Mouse (Mus musculus): ENCODE measurements around the gene Arhgap40. TPM values are rescaled to one million over a fixed set of nuclear protein-coding genes. Genes with fewer than 3 reads are reported as not detected.

Arhgap40 gene
- total and polyA plus RNA-seq, 3 experiments, result not detected

GRCm38 (mm10) chr2:158545266-158545665 is 32.7 kb downstream of the Arhgap40 start:
- Histone ChIP-seq H3K4me2 (ENCODE audit: insufficient read depth, low read depth, poor library complexity, severe bottlenecking) (no peak overlapping the region), H3K36me3 (replicated peaks in 1 of 2; ENCODE audit: control insufficient read depth in 1 of 2, insufficient read depth in 1 of 2, low read length in 1 of 2) (no peaks in the 10 kb centered on the region), H3K4me3 (replicated peaks in 1 of 3; ENCODE audit: low read depth in 2 of 3, low read length in 2 of 3, poor library complexity in 1 of 3) (no peak overlapping the region), H3K4me1 (ENCODE audit: control insufficient read depth in 1 of 2, insufficient read depth in 2 of 2) (peaks cover 6 to 19% of the 10 kb centered on the region in 2 experiments; a peak in 2 of 4 replicates), H3K27me3 (replicated peaks) (peaks cover 31% of the 10 kb centered on the region), H3K27ac (ENCODE audit: insufficient read depth, low read depth) (no peak overlapping the region), H3K9ac (ENCODE audit: insufficient read depth, low read depth) (no peak overlapping the region), H3K79me2 (replicated peaks; ENCODE audit: control insufficient read depth, extremely low read depth, insufficient read depth, poor library complexity, severe bottlenecking) (no peaks in the 10 kb centered on the region), H3K9me3 (replicated peaks; ENCODE audit: low read length) (peaks cover 3% of the 10 kb centered on the region)
- dilution Hi-C loops (cut with MboI; ENCODE audit: extremely low pct_ligation_motif_present, extremely low pct_unique_long_range_greater_than_20kb, low sequenced_read_pairs) (no loop called here), in situ Hi-C loops (cut with MboI; ENCODE audit: low pct_ligation_motif_present, low pct_unique_long_range_greater_than_20kb, low sequenced_read_pairs) (loop anchor here (5.0 kb wide), 2 partner anchors 82 to 202 kb away; no protein-coding TSS in a partner anchor)
- TF ChIP-seq ZMIZ1 (IDR thresholded peaks at IDR 0.05; ENCODE audit: low read depth, low read length) (no peak), RAD21 (IDR thresholded peaks at IDR 0.05; ENCODE audit: low read depth, low read length) (no peak), NRF1 (IDR thresholded peaks at IDR 0.05; ENCODE audit: low read depth, low read length) (no peak), POLR2A (IDR thresholded peaks at IDR 0.05; ENCODE audit: low read depth, low read length) (no peak), CHD2 (IDR thresholded peaks at IDR 0.05; ENCODE audit: low read length) (no peak), PAX5 (IDR thresholded peaks at IDR 0.05; ENCODE audit: low read length) (no peak), JUN (IDR thresholded peaks at IDR 0.05; ENCODE audit: insufficient read depth, low read depth, low read length) (no peak), HCFC1 (IDR thresholded peaks at IDR 0.05; ENCODE audit: low read depth, low read length) (no peak), ETS1 (conservative IDR thresholded peaks at IDR 0.05; ENCODE audit: low read depth, low read length) (no peak), MEF2A (IDR thresholded peaks at IDR 0.05; ENCODE audit: borderline replicate concordance, low read depth, low read length) (no peak), MYC (IDR thresholded peaks at IDR 0.05; ENCODE audit: low read depth, low read length) (no peak), SIN3A (IDR thresholded peaks at IDR 0.05; ENCODE audit: low read length) (no peak), JUND (conservative IDR thresholded peaks at IDR 0.05; ENCODE audit: low read depth, low read length) (no peak), CTCF (conservative IDR thresholded peaks at IDR 0.05 in 1 of 2, IDR thresholded peaks at IDR 0.05 in 1 of 2; ENCODE audit: low read depth in 2 of 2, low read length in 2 of 2) (no peak)
- no peak for DNase-seq (ENCODE audit: extremely low read depth)

- peak; percentile 69 for DNase-seq (ENCODE audit: extremely low read depth)
- no peak overlapping the region for H3K4me3 ChIP-seq (replicated peaks in 1 of 3; ENCODE audit: low read depth in 2 of 3, low read length in 2 of 3, poor library complexity in 1 of 3)
- no peak overlapping the region for H3K4me2 ChIP-seq (ENCODE audit: insufficient read depth, low read depth, poor library complexity, severe bottlenecking)
- H3K9ac ChIP-seq (ENCODE audit: insufficient read depth, low read depth), result no peak overlapping the region
- H3K27ac ChIP-seq (ENCODE audit: insufficient read depth, low read depth), result no peak overlapping the region
- peaks cover 6 to 8% of the 10 kb centered on the region in 2 experiments; a peak in 2 of 4 replicates for H3K4me1 ChIP-seq (ENCODE audit: control insufficient read depth in 1 of 2, insufficient read depth in 2 of 2)
- H3K36me3 ChIP-seq (replicated peaks in 1 of 2; ENCODE audit: control insufficient read depth in 1 of 2, insufficient read depth in 1 of 2, low read length in 1 of 2), result no peaks in the 10 kb centered on the region
- TF ChIP-seq MEF2A (IDR thresholded peaks at IDR 0.05; ENCODE audit: borderline replicate concordance, low read depth, low read length), result peak; percentile 32; the same call in 1 of the 2 replicates
- TF ChIP-seq POLR2AphosphoS2 (IDR thresholded peaks at IDR 0.05; ENCODE audit: low read depth, low read length), result no peak
- TF ChIP-seq ZNF384 (IDR thresholded peaks at IDR 0.05; ENCODE audit: low read depth, low read length), result no peak
- no peak for TF ChIP-seq EP300 (IDR thresholded peaks at IDR 0.05; ENCODE audit: low read length)
- TF ChIP-seq RAD21 (IDR thresholded peaks at IDR 0.05; ENCODE audit: low read depth, low read length), result peak; percentile 85
- no peak for TF ChIP-seq JUND (conservative IDR thresholded peaks at IDR 0.05; ENCODE audit: low read depth, low read length)
- TF ChIP-seq ELF1 (IDR thresholded peaks at IDR 0.05; ENCODE audit: low read depth, low read length), result peak; percentile 53; the same call in 1 of the 2 replicates
- no peak for TF ChIP-seq NRF1 (IDR thresholded peaks at IDR 0.05; ENCODE audit: low read depth, low read length)
- peak; percentile 85 for TF ChIP-seq SMC3 (IDR thresholded peaks at IDR 0.05; ENCODE audit: low read depth, low read length)
- TF ChIP-seq IRF4 (IDR thresholded peaks at IDR 0.05; ENCODE audit: low read depth, low read length), result peak; percentile 14; the same call in 1 of the 2 replicates
- no peak for TF ChIP-seq MAZ (IDR thresholded peaks at IDR 0.05; ENCODE audit: low read depth, low read length)
- TF ChIP-seq CTCF (conservative IDR thresholded peaks at IDR 0.05 in 1 of 2, IDR thresholded peaks at IDR 0.05 in 1 of 2; ENCODE audit: low read depth in 2 of 2, low read length in 2 of 2), result peak; percentile 44 to 89
- TF ChIP-seq NELFE (IDR thresholded peaks at IDR 0.05; ENCODE audit: low read depth, low read length), result peak; percentile 48; the same call in 1 of the 2 replicates
- in situ Hi-C loops (cut with MboI; ENCODE audit: low pct_ligation_motif_present, low pct_unique_long_range_greater_than_20kb, low sequenced_read_pairs) (loop anchor here (5.0 kb wide), 2 partner anchors 81 to 201 kb away; no protein-coding TSS in a partner anchor), dilution Hi-C loops (cut with MboI; ENCODE audit: extremely low pct_ligation_motif_present, extremely low pct_unique_long_range_greater_than_20kb, low sequenced_read_pairs) (no loop called here)
- peaks cover 3% of the 10 kb centered on the region for H3K9me3 ChIP-seq (replicated peaks; ENCODE audit: low read length)
- H3K79me2 ChIP-seq (replicated peaks; ENCODE audit: control insufficient read depth, extremely low read depth, insufficient read depth, poor library complexity, severe bottlenecking), result no peaks in the 10 kb centered on the region
- peaks cover 40% of the 10 kb centered on the region for H3K27me3 ChIP-seq (replicated peaks)
Observed at GRCm38 (mm10) chr2:158546751-158547150, 34.2 kb downstream of the Arhgap40 start.

All from CH12.LX (cell line).